8 mouse cellular contexts compared by ENCODE assay signal in the genomic region with DNA sequence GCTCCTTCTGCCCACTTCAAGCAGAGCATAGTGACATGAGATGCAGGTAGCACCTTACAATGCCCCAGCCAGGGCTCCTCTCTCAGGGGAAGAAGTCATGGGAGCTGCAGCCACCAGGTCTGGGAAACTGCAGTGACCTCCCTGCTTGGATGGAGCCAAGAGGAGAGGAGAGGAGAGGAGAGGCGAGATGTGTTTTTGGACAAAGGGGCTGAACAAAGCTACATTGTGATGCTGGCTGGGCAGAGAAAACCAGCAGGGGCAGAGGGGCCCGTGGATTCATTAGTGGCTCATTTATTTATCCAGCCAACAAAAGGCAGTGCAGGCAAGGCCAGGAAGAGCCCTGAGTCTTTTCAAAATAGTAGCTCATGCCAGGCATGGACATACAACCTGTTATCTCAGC. TPM values are rescaled to one million over a fixed set of nuclear protein-coding genes. Genes with fewer than 3 reads are reported as not detected.
DNase-seq lines count a peak whose midpoint lies in the region; ATAC-seq and TF ChIP-seq lines count a peak whose summit lies in the region.

No protein-coding gene starts in this region.

- no peak for TF ChIP-seq POLR2A in cortical plate, adult 2 months (IDR thresholded peaks at IDR 0.05; ENCODE audit: extremely low read depth, insufficient read depth, low read length)

- no peaks in the 10 kb centered on the region for H3K36me3 ChIP-seq in hindbrain, embryonic 11.5 days (ENCODE audit: control insufficient read depth, insufficient read depth, low read length)
- H3K36me3 ChIP-seq in neural tube, embryonic 11.5 days (ENCODE audit: control insufficient read depth, insufficient read depth, low read length), result no peaks in the 10 kb centered on the region

- no peaks in the 10 kb centered on the region for H3K27me3 ChIP-seq in hindbrain, embryonic 11.5 days (ENCODE audit: control insufficient read depth, insufficient read depth, low read length)
- no peaks in the 10 kb centered on the region for H3K27me3 ChIP-seq in neural tube, embryonic 11.5 days (ENCODE audit: control insufficient read depth, insufficient read depth, low read length)

- 9% methylated on average over 2 of the region's 2 CpGs for WGBS in hindbrain, embryonic 11.5 days
- 17% methylated on average over 2 of the region's 2 CpGs for WGBS in neural tube, embryonic 11.5 days

- H3K9ac ChIP-seq in hindbrain, embryonic 11.5 days (ENCODE audit: low read depth, low read length), result peak overlapping the region; percentile 38; the same call in 1 of the 2 replicates
- peak overlapping the region; percentile 19; the same call in 1 of the 2 replicates for H3K9ac ChIP-seq in neural tube, embryonic 11.5 days (ENCODE audit: low read length)

- no peak for TF ChIP-seq CTCF in cortical plate, adult 2 months (IDR thresholded peaks at IDR 0.05; ENCODE audit: extremely low read depth, insufficient read depth, low read length)

- no peak overlapping the region for H3K4me3 ChIP-seq in cortical plate, adult 2 months (ENCODE audit: insufficient read depth, low read length)
- no peak overlapping the region for H3K4me3 ChIP-seq in hindbrain, embryonic 11.5 days (ENCODE audit: low read depth, low read length)
- no peak overlapping the region for H3K4me3 ChIP-seq in neural tube, embryonic 11.5 days (ENCODE audit: low read depth, low read length)

- peak overlapping the region; percentile 17; the same call in 1 of the 2 replicates for H3K4me2 ChIP-seq in hindbrain, embryonic 11.5 days (replicated peaks; ENCODE audit: low read depth, low read length)
- H3K4me2 ChIP-seq in neural tube, embryonic 11.5 days (ENCODE audit: low read depth), result no peak overlapping the region

- H3K9me3 ChIP-seq in hindbrain, embryonic 11.5 days (ENCODE audit: control insufficient read depth, low read length), result no peaks in the 10 kb centered on the region
- H3K9me3 ChIP-seq in neural tube, embryonic 11.5 days (ENCODE audit: control insufficient read depth, low read length), result no peaks in the 10 kb centered on the region

- peaks cover 9% of the 10 kb centered on the region for H3K4me1 ChIP-seq in cortical plate, adult 2 months (ENCODE audit: control insufficient read depth, insufficient read depth, low read length)
- H3K4me1 ChIP-seq in hindbrain, embryonic 11.5 days (replicated peaks; ENCODE audit: control insufficient read depth, insufficient read depth, low read length), result 0 out of 2 replicates have a peak, but pooled peaks cover 13% of the 10 kb centered on the region
- peaks cover 10% of the 10 kb centered on the region; the same call in 1 of the 2 replicates for H3K4me1 ChIP-seq in neural tube, embryonic 11.5 days (ENCODE audit: control insufficient read depth, insufficient read depth, low read length)

- H3K27ac ChIP-seq in cortical plate, adult 2 months (ENCODE audit: insufficient read depth, low read length), result peak overlapping the region; percentile 69
- peak overlapping the region; percentile 90 for H3K27ac ChIP-seq in hindbrain, embryonic 11.5 days (ENCODE audit: low read depth, low read length)
- peak overlapping the region; percentile 76 for H3K27ac ChIP-seq in neural tube, embryonic 11.5 days (ENCODE audit: low read depth, low read length)

- peak; percentile 51 for ATAC-seq in hindbrain, embryonic 11.5 days (ENCODE audit: low FRiP score)
- peak; percentile 27; the same call in 1 of the 2 replicates for ATAC-seq in neural tube, embryonic 11.5 days (ENCODE audit: insufficient read depth, low FRiP score, low TSS enrichment)
- ATAC-seq in inflammation-experienced regulatory T-cells, adult 6 months, result no peak
- no peak for ATAC-seq in megakaryocyte progenitor cell, adult 5-6 weeks (replicated peaks; ENCODE audit: poor library complexity)

- DNase-seq in layer of hippocampus, adult 11-12 months (ENCODE audit: low spot score), result peak; percentile 61
- no peak for DNase-seq in layer of hippocampus, postnatal 25 days (ENCODE audit: extremely low spot score in 1 of 2, low spot score in 1 of 2)
- peak; percentile 57 for DNase-seq in hindbrain, embryonic 11.5 days (ENCODE audit: low spot score)
- DNase-seq in neural tube, embryonic 11.5 days (ENCODE audit: low spot score), result peak; percentile 68
- DNase-seq in ovary, adult 18-20 months (ENCODE audit: low spot score), result no peak

RNA-seq across cellular contexts. Expression of a gene that starts 50.5 kb away (rescaled TPM):
- total RNA-seq in layer of hippocampus, postnatal 25 days (2021), result 100 to 1,000 TPM; 189 to 205 TPM
- polyA plus RNA-seq in cortical plate, adult 2 months (2012; rRNA removed), result 32.8 and 39.8 TPM in 2 replicates
- polyA plus RNA-seq in hindbrain, embryonic 11.5 days (2014; fragmentation: Nextera tagmentation; extraction: Ambion mirVana), result 3.9 and 4.3 TPM in 2 replicates
- polyA plus RNA-seq in neural tube, embryonic 11.5 days (2014; fragmentation: Nextera tagmentation; extraction: Ambion mirVana), result 4.8 and 5.7 TPM in 2 replicates
- 1 to 10 TPM; 3.6 to 4.6 (median 3.9) TPM for polyA plus RNA-seq in inflammation-experienced regulatory T-cells, adult 6 months (2017; shearing (Covaris generic))
- total RNA-seq in megakaryocyte progenitor cell, adult 5-6 weeks (2015), result 7.1 and 8.7 TPM in 2 replicates
- total RNA-seq in megakaryocyte progenitor cell, adult 5-6 weeks (2017), result 6.0 and 7.2 TPM in 2 replicates

Comparison
In these comparisons a context has a peak if more than half of its experiments do, and no peak if none do; other contexts are left out.
1. DNase-seq: peak in layer of hippocampus, adult 11-12 months (single experiment), hindbrain, embryonic 11.5 days (single experiment) and neural tube, embryonic 11.5 days (single experiment); none in layer of hippocampus, postnatal 25 days (0 of 2) and ovary, adult 18-20 months (single experiment).
2. ATAC-seq: peak in hindbrain, embryonic 11.5 days (single experiment) and neural tube, embryonic 11.5 days (single experiment); none in inflammation-experienced regulatory T-cells, adult 6 months (single experiment) and megakaryocyte progenitor cell, adult 5-6 weeks (single experiment).
3. Peak in every context shown above with its lines, with median percentiles within 50 percentile points of each other: H3K27ac ChIP-seq.